Mouse (Mus musculus) liver, embryonic 11.5 days (tissue): ENCODE data around the gene Nudt15. TPM values are rescaled to one million over a fixed set of nuclear protein-coding genes. Genes with fewer than 3 reads are reported as not detected.

Source experiments
- ATAC-seq: fragments of 200-750 bp; cut with Nextera tagmentation; replicated peaks from 2 replicates; pipeline ENCODE4 v1.8.0; 2017; ENCODE audit warnings: moderate number of reproducible peaks, mild to moderate bottlenecking, moderate TSS enrichment, moderate library complexity; ENCODE audit not compliant: low FRiP score
- DNase-seq: peaks from one replicate; pipeline ENCODE4 v3.0.0-alpha.2; 2017; ENCODE audit warnings: low spot score
- H3K27ac ChIP-seq: fragments of 300-500 bp; sonication (generic); 2 replicates; pipeline ENCODE4 v1.5.1; 2014; ENCODE audit warnings: mild to moderate bottlenecking, low read depth, low read length, control low read depth
- H3K27me3 ChIP-seq: fragments of 300-500 bp; sonication (generic); replicated peaks from 2 replicates; pipeline ENCODE4 v1.6.1; 2014; ENCODE audit warnings: low read length, mixed read lengths; ENCODE audit not compliant: control insufficient read depth, insufficient read depth
- H3K36me3 ChIP-seq: fragments of 300-500 bp; sonication (generic); 2 replicates; pipeline ENCODE4 v1.6.1; 2014; ENCODE audit warnings: mild to moderate bottlenecking, low read length, moderate library complexity, mixed read lengths; ENCODE audit not compliant: control insufficient read depth, insufficient read depth
- H3K4me1 ChIP-seq: fragments of 300-500 bp; sonication (generic); replicated peaks from 2 replicates; pipeline ENCODE4 v1.6.1; 2014; ENCODE audit warnings: low read length, mixed read lengths; ENCODE audit not compliant: control insufficient read depth, insufficient read depth
- H3K4me2 ChIP-seq: fragments of 300-500 bp; sonication (generic); 2 replicates; pipeline ENCODE4 v1.6.1; 2014; ENCODE audit warnings: mild to moderate bottlenecking, control low read depth, moderate library complexity
- H3K4me3 ChIP-seq: fragments of 300-500 bp; sonication (generic); 2 replicates; pipeline ENCODE4 v1.5.1; 2014; ENCODE audit warnings: low read depth, low read length, control low read depth
- H3K9ac ChIP-seq: fragments of 300-500 bp; sonication (generic); 2 replicates; pipeline ENCODE4 v1.6.1; 2014; ENCODE audit warnings: low read depth, low read length, control low read depth
- H3K9me3 ChIP-seq: fragments of 300-500 bp; sonication (generic); 2 replicates; pipeline ENCODE4 v1.6.1; 2016; ENCODE audit warnings: low read length, inconsistent platforms, mixed read lengths; ENCODE audit not compliant: control insufficient read depth
- WGBS: fragments of 180-500 bp; shearing (Covaris S2); extraction: QIAGEN DNeasy Blood & Tissue Kit; methylation state at CpG from one replicate; pipeline ENCODE4 v1.1.7; 2014; 5-methylcytosine and 5-hydroxymethylcytosine counted together
- polyA plus RNA-seq: library from polyadenylated mRNA; unstranded; fragments of >200 nt; fragmentation: Nextera tagmentation; extraction: Ambion mirVana; gene quantifications from 2 replicates; pipeline ENCODE4 v1.2.1, GENCODE M21; 2014

Gene Nudt15
- polyA plus RNA-seq, 1 experiment from 2014 or later, result 6.8 TPM

- Histone ChIP-seq H3K4me1 (no peaks in the 10 kb centered on the region), H3K9me3 (no peaks in the 10 kb centered on the region), H3K27me3 (no peaks in the 10 kb centered on the region), H3K36me3 (no peaks in the 10 kb centered on the region), H3K4me3 (no peak overlapping the region), H3K27ac (no peak overlapping the region), H3K9ac (no peak overlapping the region), H3K4me2 (no peak overlapping the region)
- ATAC-seq, result no peak
- 71% methylated on average over 1 of the region's 1 CpGs for WGBS
- DNase-seq, result no peak
These were observed 68.3 kb downstream of the Nudt15 start for GRCm38 (mm10) chr14:73479771-73480170.

- 57% methylated on average over 3 of the region's 3 CpGs for WGBS
- Histone ChIP-seq H3K36me3 (no peaks in the 10 kb centered on the region), H3K4me2 (no peak overlapping the region), H3K9me3 (no peaks in the 10 kb centered on the region), H3K4me3 (no peak overlapping the region), H3K27me3 (no peaks in the 10 kb centered on the region), H3K9ac (no peak overlapping the region), H3K27ac (no peak overlapping the region), H3K4me1 (no peaks in the 10 kb centered on the region)
- ATAC-seq, result no peak
- DNase-seq, result no peak
These were observed 69.7 kb downstream of the Nudt15 start for GRCm38 (mm10) chr14:73478321-73478720.

GRCm38 (mm10) chr14:73477077-73477476, 71.0 kb downstream of the Nudt15 start:
- Histone ChIP-seq H3K27ac (no peak overlapping the region), H3K4me3 (no peak overlapping the region), H3K27me3 (no peaks in the 10 kb centered on the region), H3K4me1 (no peaks in the 10 kb centered on the region), H3K4me2 (no peak overlapping the region), H3K9ac (no peak overlapping the region), H3K36me3 (no peaks in the 10 kb centered on the region), H3K9me3 (no peaks in the 10 kb centered on the region)
- ATAC-seq (no peak), DNase-seq (no peak)
- WGBS, result 93% methylated on average over 10 of the region's 10 CpGs

DNA sequence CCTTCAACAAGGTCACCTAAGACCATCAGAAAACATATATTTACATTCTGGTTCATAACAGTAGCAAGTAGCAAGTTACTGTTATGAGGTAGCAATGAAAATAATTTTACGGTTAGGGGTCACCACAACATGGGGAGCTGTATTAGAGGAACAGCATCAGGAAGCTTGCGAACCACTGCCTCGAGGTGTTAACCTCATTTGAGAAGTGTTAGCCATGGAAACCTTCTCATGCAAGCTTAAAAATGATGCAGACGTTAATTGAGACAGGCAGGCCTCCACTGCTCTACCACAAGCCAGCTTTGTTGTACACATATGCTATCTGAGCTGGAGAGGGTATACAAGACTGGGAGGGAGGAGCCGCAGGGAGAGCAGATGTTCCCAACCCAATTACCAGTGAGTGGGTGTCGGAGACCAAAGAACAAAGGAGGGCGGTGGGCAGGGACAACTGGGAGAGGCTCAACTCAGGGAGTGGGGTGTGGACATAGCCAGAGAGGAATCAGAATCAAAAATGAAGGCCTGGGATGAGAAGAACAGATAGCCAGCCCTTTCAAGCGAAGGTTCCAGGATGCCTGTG, 71.6 kb downstream of the Nudt15 start:
- WGBS, result 85% methylated on average over 8 of the region's 8 CpGs
- no peak overlapping the region for H3K27ac ChIP-seq
- no peak overlapping the region for H3K4me2 ChIP-seq
- H3K9ac ChIP-seq, result no peak overlapping the region
- H3K36me3 ChIP-seq, result no peaks in the 10 kb centered on the region
- no peak overlapping the region for H3K4me3 ChIP-seq
- DNase-seq, result no peak
- no peaks in the 10 kb centered on the region for H3K27me3 ChIP-seq
- no peak for ATAC-seq
- H3K9me3 ChIP-seq, result no peaks in the 10 kb centered on the region
- H3K4me1 ChIP-seq, result no peaks in the 10 kb centered on the region

GRCm38 (mm10) chr14:73475506-73475905, 72.5 kb downstream of the Nudt15 start:
- DNase-seq (no peak), ATAC-seq (no peak)
- Histone ChIP-seq H3K4me3 (no peak overlapping the region), H3K4me2 (no peak overlapping the region), H3K4me1 (no peaks in the 10 kb centered on the region), H3K36me3 (no peaks in the 10 kb centered on the region), H3K27ac (no peak overlapping the region), H3K9me3 (no peaks in the 10 kb centered on the region), H3K9ac (no peak overlapping the region), H3K27me3 (no peaks in the 10 kb centered on the region)
- 83% methylated on average over 7 of the region's 7 CpGs for WGBS

DNA sequence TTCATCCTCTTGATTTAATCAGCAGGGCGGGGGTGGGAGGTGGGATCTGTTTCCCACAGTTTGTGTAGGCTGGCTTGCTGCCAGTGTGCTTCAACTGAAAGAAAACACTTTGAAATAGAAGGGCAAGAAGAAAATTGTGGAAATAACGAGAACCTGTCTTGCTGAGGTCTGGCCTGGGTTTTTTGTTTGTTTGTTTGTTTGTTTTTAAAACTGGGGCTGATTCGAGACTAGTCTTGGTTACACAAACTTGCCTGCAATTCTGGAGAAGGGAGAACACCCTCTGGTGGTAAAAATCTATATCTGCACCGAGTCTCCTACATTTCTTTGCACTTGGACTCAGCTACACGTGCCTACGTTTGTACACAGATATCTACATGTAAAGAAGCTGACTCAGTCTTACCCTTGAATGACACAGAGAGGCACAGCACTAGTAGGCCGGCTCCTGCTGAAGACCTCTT, 73.4 kb downstream of the Nudt15 start:
- H3K4me2 ChIP-seq, result no peak overlapping the region
- H3K27ac ChIP-seq, result no peak overlapping the region
- H3K4me1 ChIP-seq, result no peaks in the 10 kb centered on the region
- no peak for DNase-seq
- H3K9me3 ChIP-seq, result no peaks in the 10 kb centered on the region
- H3K9ac ChIP-seq, result no peak overlapping the region
- no peak overlapping the region for H3K4me3 ChIP-seq
- H3K36me3 ChIP-seq, result no peaks in the 10 kb centered on the region
- WGBS, result 22% methylated on average over 7 of the region's 7 CpGs
- H3K27me3 ChIP-seq, result no peaks in the 10 kb centered on the region
- ATAC-seq, result peak; percentile 57; the same call in 1 of the 2 replicates

DNA sequence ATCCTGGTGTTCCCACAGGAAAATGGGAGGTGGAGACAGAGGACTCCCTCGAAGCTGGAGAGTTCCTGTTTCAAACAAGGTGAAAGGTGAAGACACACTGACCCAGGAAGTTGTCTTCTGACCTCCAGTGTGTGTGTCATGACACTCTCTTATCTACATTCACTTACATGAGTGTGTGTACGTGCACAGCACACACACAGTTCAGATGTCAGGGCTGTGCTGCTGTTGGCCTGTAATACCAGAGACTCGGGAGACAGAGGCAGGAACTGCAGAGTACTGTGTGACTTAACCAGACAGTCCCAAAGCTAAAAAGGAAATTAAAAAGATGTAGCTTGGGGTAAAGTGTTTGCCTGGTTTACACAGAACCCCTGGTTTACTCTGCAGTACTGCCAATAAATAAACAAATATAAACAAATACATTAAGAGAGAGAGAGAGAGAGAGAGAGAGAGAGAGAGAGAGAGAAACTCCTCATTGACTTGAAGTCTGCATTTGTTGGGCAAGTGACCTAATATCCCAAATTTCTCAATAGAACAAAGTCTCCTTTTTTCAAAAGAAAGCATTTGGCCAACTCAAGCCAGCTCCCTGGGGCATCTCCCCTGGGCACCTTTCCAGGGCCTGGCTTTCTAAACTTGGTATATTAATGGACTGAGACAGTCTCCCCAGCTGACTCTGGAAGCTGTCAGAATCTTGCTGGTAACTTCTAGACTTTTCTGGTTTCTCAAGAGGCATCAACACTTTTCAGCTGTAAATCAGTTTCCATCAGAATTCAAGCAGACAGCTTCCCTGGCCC, 74.2 kb downstream of the Nudt15 start:
- 33% methylated on average over 3 of the region's 3 CpGs for WGBS
- ATAC-seq, result no peak

GRCm38 (mm10) chr14:73472205-73472604, 75.8 kb downstream of the Nudt15 start:
- no peaks in the 10 kb centered on the region for H3K9me3 ChIP-seq
- no peak overlapping the region for H3K4me3 ChIP-seq
- H3K4me1 ChIP-seq, result no peaks in the 10 kb centered on the region
- H3K36me3 ChIP-seq, result no peaks in the 10 kb centered on the region
- H3K4me2 ChIP-seq, result no peak overlapping the region
- ATAC-seq (no peak), DNase-seq (no peak)
- 75% methylated on average over 7 of the region's 7 CpGs for WGBS
- no peaks in the 10 kb centered on the region for H3K27me3 ChIP-seq
- no peak overlapping the region for H3K9ac ChIP-seq
- H3K27ac ChIP-seq, result no peak overlapping the region

More for the DNA sequence above, 74.2 kb downstream of the Nudt15 start:
- no peak overlapping the region for H3K4me3 ChIP-seq
- no peaks in the 10 kb centered on the region for H3K9me3 ChIP-seq
- no peak overlapping the region for H3K27ac ChIP-seq
- no peak overlapping the region for H3K9ac ChIP-seq
- H3K4me1 ChIP-seq, result no peaks in the 10 kb centered on the region
- H3K27me3 ChIP-seq, result no peaks in the 10 kb centered on the region
- H3K4me2 ChIP-seq, result no peak overlapping the region
- DNase-seq, result no peak
- H3K36me3 ChIP-seq, result no peaks in the 10 kb centered on the region

- Histone ChIP-seq H3K4me2 (no peak overlapping the region), H3K4me1 (no peaks in the 10 kb centered on the region), H3K27me3 (no peaks in the 10 kb centered on the region), H3K36me3 (no peaks in the 10 kb centered on the region), H3K9ac (no peak overlapping the region), H3K27ac (no peak overlapping the region), H3K9me3 (no peaks in the 10 kb centered on the region), H3K4me3 (no peak overlapping the region)
- DNase-seq (no peak), ATAC-seq (no peak)
- 79% methylated on average over 8 of the region's 8 CpGs for WGBS
These were observed 77.4 kb downstream of the Nudt15 start for GRCm38 (mm10) chr14:73470593-73470992.
